Mouse (Mus musculus): ENCODE data around the gene Btbd35f5.
"Not testable (repeated sequence)": the region's sequence is repeated elsewhere in the genome, so short reads cannot be mapped to it uniquely, and the experiment has no call there.

Btbd35f5 gene

GRCm38 (mm10) chrX:32973597-32973996 is at the start of gene Btbd35f5:
TSS of gene Btbd35f5 (plus strand) at chrX:32973897.
- DNase-seq = not testable (repeated sequence)

GRCm38 (mm10) chrX:32941468-32941867 is 32.2 kb upstream of the Btbd35f5 start, which contains the start of gene Gm21789:
TSS of gene Gm21789 (plus strand) at chrX:32941768.
- not testable (repeated sequence) for DNase-seq

All from kidney, adult 11 months (tissue).